ENCODE assay signal across 7 mouse cellular contexts in genomic region chr4:82399406-82400380, GRCm38 (mm10).
DNase-seq lines count a peak whose midpoint lies in the region; ATAC-seq and TF ChIP-seq lines count a peak whose summit lies in the region.

No protein-coding gene starts in this region.

- H3K27me3 ChIP-seq in heart, embryonic 10.5 days (ENCODE audit: insufficient read depth, poor library complexity, severe bottlenecking) = no peaks in the 10 kb centered on the region
- no peaks in the 10 kb centered on the region for H3K27me3 ChIP-seq in kidney, embryonic 16.5 days (ENCODE audit: insufficient read depth, low read length)
- H3K27me3 ChIP-seq in midbrain, postnatal 0 days (ENCODE audit: insufficient read depth, low read length) = no peaks in the 10 kb centered on the region

- WGBS in heart, embryonic 10.5 days = 47% methylated on average over 11 of the region's 11 CpGs
- 52% methylated on average over 11 of the region's 11 CpGs for WGBS in kidney, embryonic 16.5 days
- 45% methylated on average over 11 of the region's 11 CpGs for WGBS in midbrain, postnatal 0 days

- H3K9ac ChIP-seq in kidney, embryonic 16.5 days (replicated peaks; ENCODE audit: low read length) = no peak overlapping the region
- no peak overlapping the region for H3K9ac ChIP-seq in midbrain, postnatal 0 days (replicated peaks; ENCODE audit: low read length, poor library complexity, severe bottlenecking)

- no peaks in the 10 kb centered on the region for H3K9me3 ChIP-seq in heart, embryonic 10.5 days
- no peaks in the 10 kb centered on the region for H3K9me3 ChIP-seq in kidney, embryonic 16.5 days (ENCODE audit: low read length)
- H3K9me3 ChIP-seq in midbrain, postnatal 0 days (ENCODE audit: low read length) = no peaks in the 10 kb centered on the region

- H3K36me3 ChIP-seq in heart, embryonic 10.5 days = no peaks in the 10 kb centered on the region; the same call in 1 of the 2 replicates
- H3K36me3 ChIP-seq in kidney, embryonic 16.5 days (ENCODE audit: insufficient read depth, low read length) = no peaks in the 10 kb centered on the region
- H3K36me3 ChIP-seq in midbrain, postnatal 0 days (ENCODE audit: insufficient read depth, low read length) = no peaks in the 10 kb centered on the region

- no peak overlapping the region for H3K4me2 ChIP-seq in kidney, embryonic 16.5 days (replicated peaks; ENCODE audit: low read depth, low read length)
- H3K4me2 ChIP-seq in midbrain, postnatal 0 days (ENCODE audit: low read depth, low read length, poor library complexity, severe bottlenecking) = no peak overlapping the region

- peak overlapping the region; percentile 43 for H3K27ac ChIP-seq in heart, embryonic 10.5 days
- H3K27ac ChIP-seq in kidney, embryonic 16.5 days (ENCODE audit: low read length) = peak overlapping the region; percentile 16; the same call in 1 of the 2 replicates
- no peak overlapping the region; the same call in 1 of the 2 replicates for H3K27ac ChIP-seq in midbrain, postnatal 0 days (ENCODE audit: low read depth, low read length)

- H3K4me3 ChIP-seq in heart, embryonic 10.5 days = no peak overlapping the region
- no peak overlapping the region for H3K4me3 ChIP-seq in kidney, embryonic 16.5 days (ENCODE audit: low read length)
- no peak overlapping the region for H3K4me3 ChIP-seq in midbrain, postnatal 0 days (ENCODE audit: low read depth, low read length)

- ATAC-seq in kidney, embryonic 16.5 days (ENCODE audit: low FRiP score, low TSS enrichment) = peak; percentile 58
- 0 out of 2 replicates have a peak, but pooled peaks have one; percentile 34 for ATAC-seq in midbrain, postnatal 0 days (ENCODE audit: low FRiP score)

- DNase-seq in 3T3-L1 (ENCODE audit: low read depth, low spot score) = peak; percentile 80
- DNase-seq in Muller cell, postnatal 12 days (ENCODE audit: inconsistent ontology term) = peak; percentile 95
- peak; percentile 29 to 73 for DNase-seq in cerebellum, postnatal 4 days (ENCODE audit: low spot score in 2 of 2)
- no peak for DNase-seq in heart, embryonic 10.5 days (ENCODE audit: low spot score)
- DNase-seq in midbrain, postnatal 0 days (ENCODE audit: low spot score) = peak; percentile 87
- DNase-seq in thymus, postnatal 0 days (ENCODE audit: low spot score) = no peak

- no peak for TF ChIP-seq CTCF in midbrain, postnatal 0 days (IDR thresholded peaks at IDR 0.05)

- peaks cover 42% of the 10 kb centered on the region for H3K4me1 ChIP-seq in heart, embryonic 10.5 days
- peaks cover 21% of the 10 kb centered on the region for H3K4me1 ChIP-seq in kidney, embryonic 16.5 days (ENCODE audit: insufficient read depth, low read length)
- no peaks in the 10 kb centered on the region for H3K4me1 ChIP-seq in midbrain, postnatal 0 days (ENCODE audit: insufficient read depth, low read length)

Comparison
In these comparisons a context has a peak if more than half of its experiments do, and no peak if none do; other contexts are left out.
1. DNase-seq: peak in 3T3-L1 (single experiment), Muller cell, postnatal 12 days (single experiment), cerebellum, postnatal 4 days (2 of 2) and midbrain, postnatal 0 days (single experiment); none in heart, embryonic 10.5 days (single experiment) and thymus, postnatal 0 days (single experiment).